Mouse (Mus musculus) myocyte (in vitro differentiated cells): ENCODE measurements around the gene Bcl2.

Experiments used
- MAX ChIP-seq: IDR thresholded peaks from one replicate; pipeline ENCODE4 v1.6.1; 2011; ENCODE audit warnings: low read depth, mild to moderate bottlenecking, control low read depth
- MYOD1 ChIP-seq, 3 experiments: IDR thresholded peaks; one replicate each; pipeline ENCODE4 v1.6.1; 2011; ENCODE audit warnings: control low read depth in 2 of 3, low read depth in 2 of 3, mild to moderate bottlenecking in 2 of 3, moderate library complexity in 1 of 3; ENCODE audit not compliant: insufficient read length in 2 of 3, control insufficient read depth in 1 of 3
- MYOG ChIP-seq, 3 experiments: IDR thresholded peaks; one replicate each; pipeline ENCODE4 v1.6.1; 2011; ENCODE audit warnings: control low read depth in 2 of 3, low read depth in 2 of 3, mild to moderate bottlenecking in 2 of 3; ENCODE audit not compliant: insufficient read length in 2 of 3, control insufficient read depth in 1 of 3, insufficient read depth in 1 of 3
- POLR2A ChIP-seq: IDR thresholded peaks from one replicate; pipeline ENCODE4 v1.6.1; 2011; ENCODE audit warnings: low read depth, mild to moderate bottlenecking, control low read depth, moderate library complexity; ENCODE audit not compliant: insufficient read length
- POLR2AphosphoS2 ChIP-seq: IDR thresholded peaks from one replicate; pipeline ENCODE4 v1.6.1; 2011; ENCODE audit warnings: low read depth, control low read depth; ENCODE audit not compliant: insufficient read length
- TCF12 ChIP-seq: IDR thresholded peaks from one replicate; pipeline ENCODE4 v1.6.1; 2011; ENCODE audit warnings: mild to moderate bottlenecking, control low read depth; ENCODE audit not compliant: poor library complexity, insufficient read depth, severe bottlenecking
- USF1 ChIP-seq: IDR thresholded peaks from one replicate; pipeline ENCODE4 v1.6.1; 2011; ENCODE audit warnings: low read depth, mild to moderate bottlenecking, control low read depth, moderate library complexity

DNA sequence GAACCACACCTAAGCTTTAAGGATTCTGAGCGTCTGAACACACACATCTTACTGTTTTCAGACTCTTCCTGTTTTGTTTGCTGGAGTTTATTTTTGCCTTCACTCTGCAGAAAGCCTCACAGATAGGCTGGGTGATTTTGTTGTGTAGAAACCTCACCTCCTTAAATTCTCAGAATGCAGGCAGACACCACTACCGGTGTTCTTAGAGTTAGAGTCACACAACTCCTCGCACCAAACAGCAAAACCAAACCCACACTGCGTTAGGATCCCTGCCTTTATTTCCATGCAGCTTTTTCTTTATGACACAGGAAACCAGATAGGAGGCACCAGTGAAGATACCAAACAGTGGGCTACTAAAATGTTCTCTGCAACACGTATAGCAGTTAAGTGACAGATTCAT is 113.2 kb downstream of the Bcl2 start:
- no peak for TF ChIP-seq POLR2A
- no peak for TF ChIP-seq USF1
- TF ChIP-seq MYOD1 (IDR thresholded peaks at IDR 0.05; ENCODE audit: control insufficient read depth in 1 of 3, insufficient read length in 2 of 3, low read depth in 2 of 3) = no peak
- TF ChIP-seq TCF12 = no peak
- no peak for TF ChIP-seq MYOG (IDR thresholded peaks at IDR 0.05; ENCODE audit: control insufficient read depth in 1 of 3, insufficient read depth in 1 of 3, insufficient read length in 2 of 3, low read depth in 2 of 3)
- no peak for TF ChIP-seq MAX
- no peak for TF ChIP-seq POLR2AphosphoS2
